Mouse (Mus musculus): Measurements from ENCODE around the gene Henmt1.

GRCm38 (mm10) chr3:108917986-108918385 is 21.7 kb upstream of the Henmt1 start:
- TF ChIP-seq EP300 (optimal IDR thresholded peaks at IDR 0.05) (no peak), CTCF (IDR thresholded peaks at IDR 0.05; ENCODE audit: low read depth) (no peak)
